Mouse (Mus musculus): ENCODE results near the gene Pgam2. TPM values are rescaled to one million over a fixed set of nuclear protein-coding genes. Genes with fewer than 3 reads are reported as not detected.
A peak's percentile ranks its signal among the peaks of the same experiment; 100 is the strongest.

The Pgam2 gene
- polyA plus RNA-seq, 1 experiment from 2014 or later = 4.5 TPM

- peak; percentile 98 for ATAC-seq (ENCODE audit: low FRiP score)
- Histone ChIP-seq H3K36me3 (ENCODE audit: control insufficient read depth, insufficient read depth, low read length) (peaks cover 10% of the 10 kb centered on the region; the same call in 1 of the 2 replicates), H3K9ac (ENCODE audit: low read length) (peak within 1 kb of the TSS; percentile 84), H3K4me3 (ENCODE audit: low read depth, low read length) (peak within 1 kb of the TSS; percentile 93), H3K27me3 (ENCODE audit: control insufficient read depth, insufficient read depth, low read length) (no peaks in the 10 kb centered on the region), H3K27ac (ENCODE audit: low read depth, low read length) (peak within 1 kb of the TSS; percentile 76), H3K4me1 (ENCODE audit: control insufficient read depth, insufficient read depth, low read length) (peaks cover 13% of the 10 kb centered on the region), H3K9me3 (ENCODE audit: control insufficient read depth, low read length) (no peaks in the 10 kb centered on the region), H3K4me2 (peak within 1 kb of the TSS; percentile 74)
- WGBS = under 1% methylated on average over 74 of the region's 74 CpGs
- DNase-seq (ENCODE audit: low spot score, missing footprints) = peak; percentile 99
Measured at GRCm38 (mm10) chr11:5788056-5789014, 15.2 kb downstream of the Pgam2 start, which contains the start of gene Dbnl. TSS of gene Dbnl (plus strand) at chr11:5788488.

GRCm38 (mm10) chr11:5787671-5788055 lies 15.9 kb downstream of the Pgam2 start:
- Histone ChIP-seq H3K4me3 (ENCODE audit: low read depth, low read length) (peak overlapping the region; percentile 93), H3K27ac (ENCODE audit: low read depth, low read length) (peak overlapping the region; percentile 76; the same call in 1 of the 2 replicates), H3K9ac (ENCODE audit: low read length) (peak overlapping the region; percentile 84), H3K9me3 (ENCODE audit: control insufficient read depth, low read length) (no peaks in the 10 kb centered on the region), H3K27me3 (ENCODE audit: control insufficient read depth, insufficient read depth, low read length) (no peaks in the 10 kb centered on the region), H3K4me1 (ENCODE audit: control insufficient read depth, insufficient read depth, low read length) (peaks cover 13% of the 10 kb centered on the region), H3K4me2 (peak overlapping the region; percentile 74), H3K36me3 (ENCODE audit: control insufficient read depth, insufficient read depth, low read length) (peaks cover 9% of the 10 kb centered on the region; the same call in 1 of the 2 replicates)
- DNase-seq (ENCODE audit: low spot score, missing footprints) (peak; percentile 84), ATAC-seq (ENCODE audit: low FRiP score) (no peak)
- WGBS = 40% methylated on average over 8 of the region's 8 CpGs

- no peaks in the 10 kb centered on the region for H3K27me3 ChIP-seq (ENCODE audit: control insufficient read depth, insufficient read depth, low read length)
- H3K9me3 ChIP-seq (ENCODE audit: control insufficient read depth, low read length) = no peaks in the 10 kb centered on the region
- H3K4me2 ChIP-seq = no peak overlapping the region
- no peak overlapping the region for H3K27ac ChIP-seq (ENCODE audit: low read depth, low read length)
- no peak overlapping the region for H3K4me3 ChIP-seq (ENCODE audit: low read depth, low read length)
- DNase-seq (ENCODE audit: low spot score, missing footprints) = peak; percentile 45
- H3K36me3 ChIP-seq (ENCODE audit: control insufficient read depth, insufficient read depth, low read length) = no peaks in the 10 kb centered on the region
- peaks cover 13% of the 10 kb centered on the region for H3K4me1 ChIP-seq (ENCODE audit: control insufficient read depth, insufficient read depth, low read length)
- no peak overlapping the region for H3K9ac ChIP-seq (ENCODE audit: low read length)
- no peak for ATAC-seq (ENCODE audit: low FRiP score)
Measured at GRCm38 (mm10) chr11:5785732-5786131, 17.8 kb downstream of the Pgam2 start.

GRCm38 (mm10) chr11:5782199-5782944 lies 21.2 kb downstream of the Pgam2 start:
- 76% methylated on average over 8 of the region's 8 CpGs for WGBS
- Histone ChIP-seq H3K4me1 (ENCODE audit: control insufficient read depth, insufficient read depth, low read length) (peaks cover under 1% of the 10 kb centered on the region), H3K36me3 (ENCODE audit: control insufficient read depth, insufficient read depth, low read length) (no peaks in the 10 kb centered on the region), H3K9ac (ENCODE audit: low read length) (no peak overlapping the region), H3K27me3 (ENCODE audit: control insufficient read depth, insufficient read depth, low read length) (no peaks in the 10 kb centered on the region), H3K27ac (ENCODE audit: low read depth, low read length) (no peak overlapping the region), H3K4me3 (ENCODE audit: low read depth, low read length) (no peak overlapping the region), H3K9me3 (ENCODE audit: control insufficient read depth, low read length) (no peaks in the 10 kb centered on the region), H3K4me2 (no peak overlapping the region)
- peak; percentile 76 for DNase-seq (ENCODE audit: low spot score, missing footprints)
- ATAC-seq (ENCODE audit: low FRiP score) = no peak

- Histone ChIP-seq H3K27ac (ENCODE audit: low read depth, low read length) (no peak overlapping the region), H3K9me3 (ENCODE audit: control insufficient read depth, low read length) (no peaks in the 10 kb centered on the region), H3K4me3 (ENCODE audit: low read depth, low read length) (no peak overlapping the region), H3K4me1 (ENCODE audit: control insufficient read depth, insufficient read depth, low read length) (no peaks in the 10 kb centered on the region), H3K36me3 (ENCODE audit: control insufficient read depth, insufficient read depth, low read length) (no peaks in the 10 kb centered on the region), H3K9ac (ENCODE audit: low read length) (no peak overlapping the region), H3K4me2 (no peak overlapping the region), H3K27me3 (ENCODE audit: control insufficient read depth, insufficient read depth, low read length) (no peaks in the 10 kb centered on the region)
- DNase-seq (ENCODE audit: low spot score, missing footprints) (peak; percentile 31), ATAC-seq (ENCODE audit: low FRiP score) (no peak)
- WGBS = 92% methylated on average over 6 of the region's 6 CpGs
Measured at GRCm38 (mm10) chr11:5780035-5780499, 23.5 kb downstream of the Pgam2 start.

- WGBS = 71% methylated on average over 2 of the region's 2 CpGs
- Histone ChIP-seq H3K4me3 (ENCODE audit: low read depth, low read length) (no peak overlapping the region), H3K27me3 (ENCODE audit: control insufficient read depth, insufficient read depth, low read length) (no peaks in the 10 kb centered on the region), H3K9me3 (ENCODE audit: control insufficient read depth, low read length) (no peaks in the 10 kb centered on the region), H3K27ac (ENCODE audit: low read depth, low read length) (no peak overlapping the region), H3K36me3 (ENCODE audit: control insufficient read depth, insufficient read depth, low read length) (no peaks in the 10 kb centered on the region), H3K9ac (ENCODE audit: low read length) (no peak overlapping the region), H3K4me2 (no peak overlapping the region), H3K4me1 (ENCODE audit: control insufficient read depth, insufficient read depth, low read length) (no peaks in the 10 kb centered on the region)
- DNase-seq (ENCODE audit: low spot score, missing footprints) (peak; percentile 67), ATAC-seq (ENCODE audit: low FRiP score) (no peak)
Measured at GRCm38 (mm10) chr11:5778481-5778880, 25.1 kb downstream of the Pgam2 start.

GRCm38 (mm10) chr11:5766019-5766418 lies 37.5 kb downstream of the Pgam2 start:
- Histone ChIP-seq H3K4me1 (ENCODE audit: control insufficient read depth, insufficient read depth, low read length) (0 out of 2 replicates have a peak, but pooled peaks cover 5% of the 10 kb centered on the region), H3K27ac (ENCODE audit: low read depth, low read length) (no peak overlapping the region), H3K36me3 (ENCODE audit: control insufficient read depth, insufficient read depth, low read length) (peaks cover 5% of the 10 kb centered on the region; the same call in 1 of the 2 replicates), H3K4me3 (ENCODE audit: low read depth, low read length) (no peak overlapping the region), H3K4me2 (no peak overlapping the region), H3K9ac (ENCODE audit: low read length) (no peak overlapping the region), H3K27me3 (ENCODE audit: control insufficient read depth, insufficient read depth, low read length) (no peaks in the 10 kb centered on the region), H3K9me3 (ENCODE audit: control insufficient read depth, low read length) (no peaks in the 10 kb centered on the region)
- no peak for ATAC-seq (ENCODE audit: low FRiP score)
- 90% methylated on average over 6 of the region's 6 CpGs for WGBS
- no peak for DNase-seq (ENCODE audit: low spot score, missing footprints)

GRCm38 (mm10) chr11:5762633-5762982 lies 40.9 kb downstream of the Pgam2 start:
- peak overlapping the region; percentile 80 for H3K4me3 ChIP-seq (ENCODE audit: low read depth, low read length)
- no peak overlapping the region; the same call in 1 of the 2 replicates for H3K27ac ChIP-seq (ENCODE audit: low read depth, low read length)
- peak overlapping the region; percentile 93 for H3K4me2 ChIP-seq
- H3K36me3 ChIP-seq (ENCODE audit: control insufficient read depth, insufficient read depth, low read length) = 0 out of 2 replicates have a peak, but pooled peaks cover 2% of the 10 kb centered on the region
- H3K27me3 ChIP-seq (ENCODE audit: control insufficient read depth, insufficient read depth, low read length) = no peaks in the 10 kb centered on the region
- DNase-seq (ENCODE audit: low spot score, missing footprints) (no peak), ATAC-seq (ENCODE audit: low FRiP score) (peak; percentile 60)
- H3K9ac ChIP-seq (ENCODE audit: low read length) = peak overlapping the region; percentile 71
- H3K9me3 ChIP-seq (ENCODE audit: control insufficient read depth, low read length) = no peaks in the 10 kb centered on the region
- 0 out of 2 replicates have a peak, but pooled peaks cover 5% of the 10 kb centered on the region for H3K4me1 ChIP-seq (ENCODE audit: control insufficient read depth, insufficient read depth, low read length)
- WGBS = 19% methylated on average over 6 of the region's 6 CpGs
